17 mouse cellular contexts compared by ENCODE assay signal in genomic region chr11:75400099-75400498, GRCm38 (mm10). TPM values are rescaled to one million over a fixed set of nuclear protein-coding genes. Genes with fewer than 3 reads are reported as not detected.
DNase-seq lines count a peak whose midpoint lies in the region; ATAC-seq and TF ChIP-seq lines count a peak whose summit lies in the region.
"Had no signal": no experiment of that assay in that cellular context is flagged by ENCODE, and none has a peak within 500 bp of the region (broad histone marks: within the 10 kb centered on the region; RNA-seq: fewer than 3 reads in every experiment).

No protein-coding gene starts in this region.

- H3K79me2 ChIP-seq in CH12.LX (replicated peaks; ENCODE audit: control insufficient read depth, extremely low read depth, insufficient read depth, poor library complexity, severe bottlenecking) = no peaks in the 10 kb centered on the region

- peaks cover 17% of the 10 kb centered on the region; the same call in 1 of the 2 replicates for H3K36me3 ChIP-seq in forebrain, embryonic 13.5 days (ENCODE audit: poor library complexity, severe bottlenecking)
- H3K36me3 ChIP-seq in forebrain, embryonic 11.5 days (ENCODE audit: control insufficient read depth, insufficient read depth, low read length) = no peaks in the 10 kb centered on the region
- peaks cover 17 to 60% of the 10 kb centered on the region in 2 experiments for H3K36me3 ChIP-seq in CH12.LX (replicated peaks in 1 of 2; ENCODE audit: control insufficient read depth in 1 of 2, insufficient read depth in 1 of 2, low read length in 1 of 2)
- H3K36me3 ChIP-seq: neural tube, embryonic 15.5 days; stomach, embryonic 15.5 days had no signal

- peaks cover 8% of the 10 kb centered on the region; the same call in 1 of the 2 replicates for H3K4me1 ChIP-seq in forebrain, embryonic 13.5 days
- H3K4me1 ChIP-seq in forebrain, embryonic 11.5 days (replicated peaks; ENCODE audit: control insufficient read depth, insufficient read depth, low read length) = no peaks in the 10 kb centered on the region
- peaks cover 0 to 56% of the 10 kb centered on the region in 2 experiments; a peak in 3 of 4 replicates for H3K4me1 ChIP-seq in CH12.LX (ENCODE audit: control insufficient read depth in 1 of 2, insufficient read depth in 2 of 2)
- H3K4me1 ChIP-seq: embryonic facial prominence, embryonic 13.5 days; neural tube, embryonic 15.5 days; stomach, embryonic 15.5 days had no signal

- TF ChIP-seq POLR2A in CH12.LX (IDR thresholded peaks at IDR 0.05; ENCODE audit: low read depth, low read length) = no peak

- no peak for DNase-seq in forebrain, embryonic 11.5 days (ENCODE audit: low spot score)
- DNase-seq in layer of hippocampus, adult 9-11 months = peak; percentile 55
- no peak for DNase-seq in layer of hippocampus, adult 9-10 months (ENCODE audit: low spot score)
- peak; percentile 59 for DNase-seq in CH12.LX (ENCODE audit: extremely low read depth)
- peak; percentile 32 for DNase-seq in cerebellum, adult 8-10 months
- DNase-seq in embryo, embryonic 10.5 days (ENCODE audit: low spot score) = no peak
- no peak for DNase-seq in frontal cortex, postnatal 10 days (ENCODE audit: low spot score in 2 of 2)
- DNase-seq: B cell, adult 2 months; gastrocnemius, postnatal 14 days; kidney, postnatal 25 days; lung, adult 18-20 months; right cerebral cortex, postnatal 4 days had no signal

- no peak overlapping the region for H3K4me2 ChIP-seq in forebrain, embryonic 13.5 days
- no peak overlapping the region for H3K4me2 ChIP-seq in forebrain, embryonic 11.5 days (ENCODE audit: low read depth, low read length, severe bottlenecking)
- no peak overlapping the region for H3K4me2 ChIP-seq in CH12.LX (ENCODE audit: insufficient read depth, low read depth, poor library complexity, severe bottlenecking)
- H3K4me2 ChIP-seq: embryonic facial prominence, embryonic 13.5 days; neural tube, embryonic 15.5 days; stomach, embryonic 15.5 days had no signal

- no peak overlapping the region for H3K9ac ChIP-seq in forebrain, embryonic 13.5 days
- no peak overlapping the region for H3K9ac ChIP-seq in forebrain, embryonic 11.5 days (ENCODE audit: low read length)
- no peak overlapping the region for H3K9ac ChIP-seq in CH12.LX (ENCODE audit: insufficient read depth, low read depth)
- H3K9ac ChIP-seq: embryonic facial prominence, embryonic 13.5 days; neural tube, embryonic 15.5 days; stomach, embryonic 15.5 days had no signal

- in situ Hi-C loops in CH12.LX (cut with MboI; ENCODE audit: low pct_ligation_motif_present, low pct_unique_long_range_greater_than_20kb, low sequenced_read_pairs) = no loop called here

- TF ChIP-seq CTCF in CH12.LX (conservative IDR thresholded peaks at IDR 0.05 in 1 of 2, IDR thresholded peaks at IDR 0.05 in 1 of 2; ENCODE audit: low read depth in 2 of 2, low read length in 2 of 2) = no peak

- H3K27me3 ChIP-seq in forebrain, embryonic 13.5 days = no peaks in the 10 kb centered on the region
- H3K27me3 ChIP-seq in forebrain, embryonic 11.5 days (ENCODE audit: control insufficient read depth, insufficient read depth, low read length) = no peaks in the 10 kb centered on the region
- no peaks in the 10 kb centered on the region for H3K27me3 ChIP-seq in CH12.LX (replicated peaks)
- H3K27me3 ChIP-seq: embryonic facial prominence, embryonic 13.5 days; neural tube, embryonic 15.5 days; stomach, embryonic 15.5 days had no signal

- H3K9me3 ChIP-seq in forebrain, embryonic 13.5 days (replicated peaks) = no peaks in the 10 kb centered on the region; the same call in 1 of the 2 replicates
- no peaks in the 10 kb centered on the region for H3K9me3 ChIP-seq in forebrain, embryonic 11.5 days (ENCODE audit: control insufficient read depth, low read length)
- H3K9me3 ChIP-seq in CH12.LX (replicated peaks; ENCODE audit: low read length) = no peaks in the 10 kb centered on the region
- H3K9me3 ChIP-seq: embryonic facial prominence, embryonic 13.5 days; neural tube, embryonic 15.5 days; stomach, embryonic 15.5 days had no signal

- TF ChIP-seq RAD21 in CH12.LX (IDR thresholded peaks at IDR 0.05; ENCODE audit: low read depth, low read length) = no peak

- 60% methylated on average over 9 of the region's 9 CpGs for WGBS in forebrain, embryonic 13.5 days
- WGBS in forebrain, embryonic 11.5 days = 71% methylated on average over 9 of the region's 9 CpGs

- TF ChIP-seq EP300 in CH12.LX (IDR thresholded peaks at IDR 0.05; ENCODE audit: low read length) = no peak

- peak overlapping the region; percentile 27 for H3K27ac ChIP-seq in forebrain, embryonic 13.5 days
- no peak overlapping the region for H3K27ac ChIP-seq in forebrain, embryonic 11.5 days (ENCODE audit: low read depth, low read length)
- no peak overlapping the region for H3K27ac ChIP-seq in CH12.LX (ENCODE audit: insufficient read depth, low read depth)
- H3K27ac ChIP-seq: embryonic facial prominence, embryonic 13.5 days; neural tube, embryonic 15.5 days; stomach, embryonic 15.5 days had no signal

- ATAC-seq in forebrain, embryonic 13.5 days = no peak
- no peak for ATAC-seq in forebrain, embryonic 11.5 days (replicated peaks; ENCODE audit: low FRiP score)

- H3K4me3 ChIP-seq in forebrain, embryonic 13.5 days = no peak overlapping the region
- no peak overlapping the region for H3K4me3 ChIP-seq in forebrain, embryonic 11.5 days (ENCODE audit: low read depth, low read length)
- peak overlapping the region in 1 of 3 experiments; percentile 28 for H3K4me3 ChIP-seq in CH12.LX (replicated peaks in 1 of 3; ENCODE audit: low read depth in 2 of 3, low read length in 2 of 3, poor library complexity in 1 of 3)
- H3K4me3 ChIP-seq: embryonic facial prominence, embryonic 13.5 days; neural tube, embryonic 15.5 days; stomach, embryonic 15.5 days had no signal

- dilution Hi-C loops in CH12.LX (cut with MboI; ENCODE audit: extremely low pct_ligation_motif_present, extremely low pct_unique_long_range_greater_than_20kb, low sequenced_read_pairs) = no loop called here

TF ChIP-seq in CH12.LX, 34 proteins besides CTCF, POLR2A, EP300 and RAD21:
- TF ChIP-seq ZC3H11A (IDR thresholded peaks at IDR 0.05; ENCODE audit: low read depth, low read length) (no peak), USF1 (IDR thresholded peaks at IDR 0.05; ENCODE audit: low read depth, low read length) (peak; percentile 60; the same call in 1 of the 2 replicates), RCOR1 (conservative IDR thresholded peaks at IDR 0.05; ENCODE audit: low read depth, low read length) (no peak), MAX (IDR thresholded peaks at IDR 0.05; ENCODE audit: low read length) (no peak), NELFE (IDR thresholded peaks at IDR 0.05; ENCODE audit: low read depth, low read length) (0 out of 2 replicates have a peak, but pooled peaks have one; percentile 11), IRF4 (IDR thresholded peaks at IDR 0.05; ENCODE audit: low read depth, low read length) (no peak), BHLHE40 (IDR thresholded peaks at IDR 0.05; ENCODE audit: low read depth, low read length) (peak; percentile 27; the same call in 1 of the 2 replicates), USF2 (conservative IDR thresholded peaks at IDR 0.05; ENCODE audit: low read depth, low read length) (peak; percentile 18; the same call in 1 of the 2 replicates), TCF12 (IDR thresholded peaks at IDR 0.05; ENCODE audit: low read depth, low read length) (no peak), POLR2AphosphoS2 (IDR thresholded peaks at IDR 0.05; ENCODE audit: low read depth, low read length) (no peak), TBP (conservative IDR thresholded peaks at IDR 0.05; ENCODE audit: low read depth, low read length) (no peak)

RNA-seq across cellular contexts. Expression of gene Serpinf1, which starts 22.4 kb away (rescaled TPM):
- polyA plus RNA-seq in forebrain, embryonic 13.5 days (2015; fragmentation: Nextera tagmentation; extraction: Ambion mirVana) = 15.5 and 19.0 TPM in 2 replicates
- 53.6 and 69.3 TPM in 2 replicates for polyA plus RNA-seq in forebrain, embryonic 11.5 days (2014; fragmentation: Nextera tagmentation; extraction: Ambion mirVana)
- total RNA-seq in CH12.LX (2012; rRNA removed) (26.0 and 30.3 TPM in 2 replicates), CH12.LX (2014; rRNA removed) (56.5 and 58.4 TPM in 2 replicates)
- polyA plus RNA-seq in CH12.LX (2012; ENCODE audit: insufficient read length, low read depth) = 119 and 131 TPM in 2 replicates

RNA-seq across cellular contexts. Expression of gene Serpinf2, which starts 39.3 kb away (rescaled TPM):
- 0.42 TPM in 1 of 2 replicates, not detected in the other for polyA plus RNA-seq in forebrain, embryonic 13.5 days (2015; fragmentation: Nextera tagmentation; extraction: Ambion mirVana)
- not detected in 2 replicates for polyA plus RNA-seq in forebrain, embryonic 11.5 days (2014; fragmentation: Nextera tagmentation; extraction: Ambion mirVana)
- total RNA-seq in CH12.LX (2012; rRNA removed) (0.08 TPM in 1 of 2 replicates, not detected in the other), CH12.LX (2014; rRNA removed) (0.11 TPM in 1 of 2 replicates, not detected in the other)
- polyA plus RNA-seq in CH12.LX (2012; ENCODE audit: insufficient read length, low read depth) = 0.26 TPM in 1 of 2 replicates, not detected in the other
- total RNA-seq: gastrocnemius, postnatal 14 days had no signal
- polyA plus RNA-seq: heart, postnatal 0 days had no signal

RNA-seq across cellular contexts. Expression of gene Smyd4, which starts 51.9 kb away (rescaled TPM):
- 17.7 and 17.8 TPM in 2 replicates for polyA plus RNA-seq in forebrain, embryonic 13.5 days (2015; fragmentation: Nextera tagmentation; extraction: Ambion mirVana)
- 17.3 and 20.0 TPM in 2 replicates for polyA plus RNA-seq in forebrain, embryonic 11.5 days (2014; fragmentation: Nextera tagmentation; extraction: Ambion mirVana)
- total RNA-seq in CH12.LX (2012; rRNA removed) (11.5 and 13.9 TPM in 2 replicates), CH12.LX (2014; rRNA removed) (13.9 and 15.4 TPM in 2 replicates)
- polyA plus RNA-seq in CH12.LX (2012; ENCODE audit: insufficient read length, low read depth) = 11.8 and 12.5 TPM in 2 replicates

RNA-seq across cellular contexts. Expression of gene Rpa1, which starts 52.0 kb away (rescaled TPM):
- 99.6 and 110 TPM in 2 replicates for polyA plus RNA-seq in forebrain, embryonic 13.5 days (2015; fragmentation: Nextera tagmentation; extraction: Ambion mirVana)
- 140 and 146 TPM in 2 replicates for polyA plus RNA-seq in forebrain, embryonic 11.5 days (2014; fragmentation: Nextera tagmentation; extraction: Ambion mirVana)
- total RNA-seq in CH12.LX (2012; rRNA removed) (287 and 354 TPM in 2 replicates), CH12.LX (2014; rRNA removed) (357 and 379 TPM in 2 replicates)
- polyA plus RNA-seq in CH12.LX (2012; ENCODE audit: insufficient read length, low read depth) = 230 and 247 TPM in 2 replicates

RNA-seq across cellular contexts. Expression of gene Wdr81, which starts 54.4 kb away (rescaled TPM):
- polyA plus RNA-seq in forebrain, embryonic 13.5 days (2015; fragmentation: Nextera tagmentation; extraction: Ambion mirVana) = 5.0 and 5.6 TPM in 2 replicates
- polyA plus RNA-seq in forebrain, embryonic 11.5 days (2014; fragmentation: Nextera tagmentation; extraction: Ambion mirVana) = 6.3 and 6.5 TPM in 2 replicates
- total RNA-seq in CH12.LX (2012; rRNA removed) (14.3 and 16.3 TPM in 2 replicates), CH12.LX (2014; rRNA removed) (3.0 and 3.1 TPM in 2 replicates)
- 12.7 and 13.7 TPM in 2 replicates for polyA plus RNA-seq in CH12.LX (2012; ENCODE audit: insufficient read length, low read depth)

Comparison
In these comparisons a context has a peak if more than half of its experiments do, and no peak if none do; other contexts are left out.
1. DNase-seq: peak in layer of hippocampus, adult 9-11 months (single experiment), CH12.LX (single experiment) and cerebellum, adult 8-10 months (single experiment); none in forebrain, embryonic 11.5 days (single experiment), layer of hippocampus, adult 9-10 months (single experiment), embryo, embryonic 10.5 days (single experiment) and frontal cortex, postnatal 10 days (0 of 2).